ENCODE assay signal across 7 mouse cellular contexts in genomic region chr10:99287206-99287605, GRCm38 (mm10). TPM values are rescaled to one million over a fixed set of nuclear protein-coding genes. Genes with fewer than 3 reads are reported as not detected.
DNase-seq lines count a peak whose midpoint lies in the region; ATAC-seq and TF ChIP-seq lines count a peak whose summit lies in the region.

No protein-coding gene starts in this region.

- 34% methylated on average over 6 of the region's 6 CpGs for WGBS in liver, embryonic 11.5 days
- 42% methylated on average over 6 of the region's 6 CpGs for WGBS in forebrain, embryonic 11.5 days
- WGBS in limb, embryonic 11.5 days: 27% methylated on average over 6 of the region's 6 CpGs
- WGBS in small intestine, adult 2 months: 28% methylated on average over 6 of the region's 6 CpGs

- no peaks in the 10 kb centered on the region for H3K27me3 ChIP-seq in liver, embryonic 11.5 days (replicated peaks; ENCODE audit: control insufficient read depth, insufficient read depth, low read length)
- no peaks in the 10 kb centered on the region for H3K27me3 ChIP-seq in forebrain, embryonic 11.5 days (ENCODE audit: control insufficient read depth, insufficient read depth, low read length)
- H3K27me3 ChIP-seq in limb, embryonic 11.5 days (ENCODE audit: control insufficient read depth, insufficient read depth, low read length): no peaks in the 10 kb centered on the region
- H3K27me3 ChIP-seq in small intestine, adult 2 months (ENCODE audit: control insufficient read depth, insufficient read depth, low read length): no peaks in the 10 kb centered on the region

- H3K27ac ChIP-seq in liver, embryonic 11.5 days (ENCODE audit: low read depth, low read length): no peak overlapping the region
- H3K27ac ChIP-seq in forebrain, embryonic 11.5 days (ENCODE audit: low read depth, low read length): no peak overlapping the region
- no peak overlapping the region for H3K27ac ChIP-seq in limb, embryonic 11.5 days (replicated peaks; ENCODE audit: low read depth, low read length)
- H3K27ac ChIP-seq in small intestine, adult 2 months (ENCODE audit: insufficient read depth, low read depth, low read length): no peak overlapping the region

- TF ChIP-seq CTCF in small intestine, adult 2 months (IDR thresholded peaks at IDR 0.05; ENCODE audit: extremely low read depth, insufficient read length, insufficient replicate concordance, low read depth, low read length): no peak

- no peak overlapping the region for H3K4me3 ChIP-seq in liver, embryonic 11.5 days (ENCODE audit: low read depth, low read length)
- no peak overlapping the region for H3K4me3 ChIP-seq in forebrain, embryonic 11.5 days (ENCODE audit: low read depth, low read length)
- H3K4me3 ChIP-seq in limb, embryonic 11.5 days (ENCODE audit: low read depth, low read length): no peak overlapping the region
- H3K4me3 ChIP-seq in small intestine, adult 2 months (ENCODE audit: low read depth, low read length): peak overlapping the region; percentile 37

- H3K9ac ChIP-seq in liver, embryonic 11.5 days (ENCODE audit: low read depth, low read length): no peak overlapping the region
- no peak overlapping the region for H3K9ac ChIP-seq in forebrain, embryonic 11.5 days (ENCODE audit: low read length)
- no peak overlapping the region for H3K9ac ChIP-seq in limb, embryonic 11.5 days (ENCODE audit: low read length)

- no peak for DNase-seq in liver, embryonic 11.5 days (ENCODE audit: low spot score)
- no peak for DNase-seq in liver
- DNase-seq in forebrain, embryonic 11.5 days (ENCODE audit: low spot score): no peak
- no peak for DNase-seq in limb, embryonic 11.5 days (ENCODE audit: low spot score)
- DNase-seq in left cerebral cortex, postnatal 36 days (ENCODE audit: low spot score in 2 of 2): no peak
- DNase-seq in right cerebral cortex, postnatal 14 days: no peak

- peaks cover 12% of the 10 kb centered on the region; the same call in 1 of the 2 replicates for H3K4me1 ChIP-seq in liver, embryonic 11.5 days (replicated peaks; ENCODE audit: control insufficient read depth, insufficient read depth, low read length)
- H3K4me1 ChIP-seq in forebrain, embryonic 11.5 days (replicated peaks; ENCODE audit: control insufficient read depth, insufficient read depth, low read length): peaks cover 5% of the 10 kb centered on the region; the same call in 1 of the 2 replicates
- peaks cover 3% of the 10 kb centered on the region; the same call in 1 of the 2 replicates for H3K4me1 ChIP-seq in limb, embryonic 11.5 days (ENCODE audit: control insufficient read depth, insufficient read depth, low read length)
- H3K4me1 ChIP-seq in small intestine, adult 2 months (ENCODE audit: control insufficient read depth, insufficient read depth, insufficient read length, low read length): no peaks in the 10 kb centered on the region

- peak overlapping the region; percentile 52 for H3K4me2 ChIP-seq in liver, embryonic 11.5 days
- peak overlapping the region; percentile 26; the same call in 1 of the 2 replicates for H3K4me2 ChIP-seq in forebrain, embryonic 11.5 days (ENCODE audit: low read depth, low read length, severe bottlenecking)
- peak overlapping the region; percentile 34 for H3K4me2 ChIP-seq in limb, embryonic 11.5 days (ENCODE audit: low read depth, severe bottlenecking)

- intact Hi-C loops in left cerebral cortex, postnatal 36 days (cut with DNase I): no loop called here

- H3K9me3 ChIP-seq in liver, embryonic 11.5 days (ENCODE audit: control insufficient read depth, low read length): no peaks in the 10 kb centered on the region
- no peaks in the 10 kb centered on the region for H3K9me3 ChIP-seq in forebrain, embryonic 11.5 days (ENCODE audit: control insufficient read depth, low read length)
- H3K9me3 ChIP-seq in limb, embryonic 11.5 days (ENCODE audit: control insufficient read depth, low read length): no peaks in the 10 kb centered on the region

- H3K36me3 ChIP-seq in liver, embryonic 11.5 days (ENCODE audit: control insufficient read depth, insufficient read depth, low read length): no peaks in the 10 kb centered on the region
- H3K36me3 ChIP-seq in forebrain, embryonic 11.5 days (ENCODE audit: control insufficient read depth, insufficient read depth, low read length): no peaks in the 10 kb centered on the region
- H3K36me3 ChIP-seq in limb, embryonic 11.5 days (ENCODE audit: control insufficient read depth, insufficient read depth, low read length): no peaks in the 10 kb centered on the region
- H3K36me3 ChIP-seq in small intestine, adult 2 months (ENCODE audit: control insufficient read depth, insufficient read depth, low read length): no peaks in the 10 kb centered on the region

- ATAC-seq in liver, embryonic 11.5 days (replicated peaks; ENCODE audit: low FRiP score): no peak
- no peak for ATAC-seq in forebrain, embryonic 11.5 days (replicated peaks; ENCODE audit: low FRiP score)
- ATAC-seq in limb, embryonic 11.5 days (ENCODE audit: insufficient number of reproducible peaks, low FRiP score, low TSS enrichment, low read depth): no peak

- TF ChIP-seq POLR2A in small intestine, adult 2 months (IDR thresholded peaks at IDR 0.05; ENCODE audit: low read depth, low read length): no peak

RNA-seq across cellular contexts. Expression of gene Dusp6, which starts 24.2 kb away (rescaled TPM):
- 37.6 and 40.3 TPM in 2 replicates for polyA plus RNA-seq in liver, embryonic 11.5 days (2014; fragmentation: Nextera tagmentation; extraction: Ambion mirVana)
- polyA plus RNA-seq in forebrain, embryonic 11.5 days (2014; fragmentation: Nextera tagmentation; extraction: Ambion mirVana): 57.7 and 63.1 TPM in 2 replicates
- 187 and 207 TPM in 2 replicates for polyA plus RNA-seq in limb, embryonic 11.5 days (2014; fragmentation: Nextera tagmentation; extraction: Ambion mirVana)
- polyA plus RNA-seq in small intestine, adult 2 months (2012; rRNA removed): 28.7 and 98.8 TPM in 2 replicates
- 100 to 1,000 TPM in 1 of 2 experiments, 10 to 100 TPM in 1; 72.3 to 107 TPM for total RNA-seq in left cerebral cortex, postnatal 36 days (2021)
